33 mouse cellular contexts compared by ENCODE assay signal in genomic region chr11:69849884-69850283, GRCm38 (mm10). TPM values are rescaled to one million over a fixed set of nuclear protein-coding genes. Genes with fewer than 3 reads are reported as not detected.
A peak's percentile ranks its signal among the peaks of the same experiment; 100 is the strongest.
DNase-seq lines count a peak whose midpoint lies in the region; ATAC-seq and TF ChIP-seq lines count a peak whose summit lies in the region.
"Had no signal": no experiment of that assay in that cellular context is flagged by ENCODE, and none has a peak within 500 bp of the region (broad histone marks: within the 10 kb centered on the region; RNA-seq: fewer than 3 reads in every experiment).

No protein-coding gene starts in this region.

- H3K27me3 ChIP-seq in forebrain, embryonic 13.5 days: no peaks in the 10 kb centered on the region
- H3K27me3 ChIP-seq in forebrain, embryonic 15.5 days: no peaks in the 10 kb centered on the region
- no peaks in the 10 kb centered on the region for H3K27me3 ChIP-seq in thymus, adult 2 months (ENCODE audit: control insufficient read depth, insufficient read depth, low read length)
- no peaks in the 10 kb centered on the region for H3K27me3 ChIP-seq in liver, embryonic 15.5 days
- H3K27me3 ChIP-seq: CH12.LX; embryonic facial prominence, embryonic 13.5 days; forebrain, embryonic 12.5 days; heart, embryonic 15.5 days; hindbrain, embryonic 13.5 days; kidney, embryonic 15.5 days; limb, embryonic 15.5 days; lung, embryonic 15.5 days; Patski had no signal

- no peak overlapping the region for H3K9ac ChIP-seq in forebrain, embryonic 13.5 days
- H3K9ac ChIP-seq in forebrain, embryonic 15.5 days (replicated peaks): no peak overlapping the region
- no peak overlapping the region for H3K9ac ChIP-seq in liver, embryonic 15.5 days
- H3K9ac ChIP-seq: embryonic facial prominence, embryonic 13.5 days; forebrain, embryonic 12.5 days; heart, embryonic 15.5 days; hindbrain, embryonic 13.5 days; kidney, embryonic 15.5 days; limb, embryonic 15.5 days; lung, embryonic 15.5 days had no signal

- no peak for DNase-seq in thymus, adult 2 months
- DNase-seq in thymus, postnatal 14 days: no peak
- no peak for DNase-seq in kidney, postnatal 4 days
- no peak for DNase-seq in left cerebral cortex, adult 18-20 months (ENCODE audit: low spot score in 2 of 2)
- DNase-seq: B cell, adult 2 months; cerebellum, postnatal 36 days; embryo, embryonic 11 days; gastrocnemius, postnatal 14 days; heart, postnatal 36 days; kidney, adult 11 months; right cerebral cortex, adult 18-20 months had no signal

- 93% methylated on average over 15 of the region's 15 CpGs for whole genome bisulfite sequencing in forebrain, embryonic 13.5 days
- 94% methylated on average over 15 of the region's 15 CpGs for WGBS in forebrain, embryonic 15.5 days
- WGBS in thymus, adult 2 months: 90% methylated on average over 15 of the region's 15 CpGs
- WGBS in liver, embryonic 15.5 days (ENCODE audit: insufficient replicate concordance): 80% methylated on average over 15 of the region's 15 CpGs

- H3K27ac ChIP-seq in forebrain, embryonic 13.5 days: peak overlapping the region; percentile 14; the same call in 1 of the 2 replicates
- no peak overlapping the region for H3K27ac ChIP-seq in forebrain, embryonic 15.5 days (replicated peaks)
- peak overlapping the region; percentile 67 for H3K27ac ChIP-seq in thymus, adult 2 months (ENCODE audit: control insufficient read depth, insufficient read depth, low read length)
- H3K27ac ChIP-seq in liver, embryonic 15.5 days (replicated peaks): peak overlapping the region; percentile 97
- H3K27ac ChIP-seq: forebrain, embryonic 12.5 days; hindbrain, embryonic 13.5 days; left cerebral cortex, adult 2 months; limb, embryonic 15.5 days; midbrain, embryonic 10.5 days; stomach, postnatal 0 days had no signal

- no peaks in the 10 kb centered on the region for H3K9me3 ChIP-seq in forebrain, embryonic 13.5 days (replicated peaks)
- no peaks in the 10 kb centered on the region for H3K9me3 ChIP-seq in forebrain, embryonic 15.5 days
- H3K9me3 ChIP-seq in liver, embryonic 15.5 days (replicated peaks): no peaks in the 10 kb centered on the region
- H3K9me3 ChIP-seq: embryonic facial prominence, embryonic 13.5 days; forebrain, embryonic 12.5 days; G1E; heart, embryonic 15.5 days; hindbrain, embryonic 13.5 days; kidney, embryonic 15.5 days; limb, embryonic 15.5 days; lung, embryonic 15.5 days; midbrain, embryonic 10.5 days had no signal

- H3K4me3 ChIP-seq in forebrain, embryonic 13.5 days: no peak overlapping the region
- no peak overlapping the region for H3K4me3 ChIP-seq in forebrain, embryonic 15.5 days
- no peak overlapping the region for H3K4me3 ChIP-seq in thymus, adult 2 months (ENCODE audit: control insufficient read depth, insufficient read depth, low read length)
- no peak overlapping the region for H3K4me3 ChIP-seq in liver, embryonic 15.5 days (replicated peaks)
- H3K4me3 ChIP-seq: embryonic facial prominence, embryonic 13.5 days; erythroblast, embryonic 14.5 days; forebrain, embryonic 12.5 days; heart, embryonic 15.5 days; hindbrain, embryonic 13.5 days; kidney, embryonic 15.5 days; left cerebral cortex, adult 2 months; limb, embryonic 15.5 days; lung, embryonic 15.5 days; midbrain, embryonic 10.5 days had no signal

- ATAC-seq in forebrain, embryonic 13.5 days: no peak
- no peak for ATAC-seq in forebrain, embryonic 15.5 days (replicated peaks)
- no peak for ATAC-seq in liver, embryonic 15.5 days (ENCODE audit: insufficient read depth)
- ATAC-seq: Patski had no signal

- no peak for TF ChIP-seq POLR2A in thymus, adult 2 months (IDR thresholded peaks at IDR 0.05; ENCODE audit: control insufficient read depth, extremely low read depth, insufficient read depth, low read length, poor library complexity)

- TF ChIP-seq CTCF in thymus, adult 2 months (IDR thresholded peaks at IDR 0.05; ENCODE audit: borderline replicate concordance, control insufficient read depth, extremely low read depth, insufficient read depth, low read length, poor library complexity): no peak

- peaks cover 43% of the 10 kb centered on the region for H3K36me3 ChIP-seq in forebrain, embryonic 13.5 days (ENCODE audit: poor library complexity, severe bottlenecking)
- H3K36me3 ChIP-seq in forebrain, embryonic 15.5 days: peaks cover 35% of the 10 kb centered on the region
- no peaks in the 10 kb centered on the region for H3K36me3 ChIP-seq in thymus, adult 2 months (ENCODE audit: control insufficient read depth, insufficient read depth, low read length)
- H3K36me3 ChIP-seq in liver, embryonic 15.5 days (replicated peaks): peaks cover 55% of the 10 kb centered on the region

- H3K4me2 ChIP-seq in forebrain, embryonic 13.5 days: no peak overlapping the region
- no peak overlapping the region for H3K4me2 ChIP-seq in forebrain, embryonic 15.5 days (replicated peaks)
- 0 out of 2 replicates have a peak overlapping the region, but pooled peaks have one; percentile 11 for H3K4me2 ChIP-seq in liver, embryonic 15.5 days
- H3K4me2 ChIP-seq: embryonic facial prominence, embryonic 13.5 days; forebrain, embryonic 12.5 days; heart, embryonic 15.5 days; hindbrain, embryonic 13.5 days; kidney, embryonic 15.5 days; limb, embryonic 15.5 days; lung, embryonic 15.5 days had no signal

- H3K4me1 ChIP-seq in forebrain, embryonic 13.5 days: peaks cover 31% of the 10 kb centered on the region
- peaks cover 31% of the 10 kb centered on the region for H3K4me1 ChIP-seq in forebrain, embryonic 15.5 days
- H3K4me1 ChIP-seq in thymus, adult 2 months (replicated peaks; ENCODE audit: control insufficient read depth, insufficient read depth, low read length): peaks cover 54% of the 10 kb centered on the region
- H3K4me1 ChIP-seq in liver, embryonic 15.5 days (replicated peaks): peaks cover 96% of the 10 kb centered on the region

RNA-seq across cellular contexts. Expression of gene Plscr3, which starts 3.7 kb away (rescaled TPM):
- polyA plus RNA-seq in forebrain, embryonic 13.5 days (2015; fragmentation: Nextera tagmentation; extraction: Ambion mirVana): 44.1 and 45.4 TPM in 2 replicates
- polyA plus RNA-seq in forebrain, embryonic 15.5 days (2015; fragmentation: Nextera tagmentation; extraction: Ambion mirVana): 51.0 and 51.2 TPM in 2 replicates
- 132 and 142 TPM in 2 replicates for polyA plus RNA-seq in thymus, adult 2 months (2012; rRNA removed)
- 26.1 and 28.0 TPM in 2 replicates for polyA plus RNA-seq in liver, embryonic 15.5 days (2015; fragmentation: Nextera tagmentation; extraction: Ambion mirVana)
- total RNA-seq in left cerebral cortex, adult 18-20 months (2021): 10 to 100 TPM; 15.6 to 17.7 TPM

RNA-seq across cellular contexts. Expression of gene Tnk1, which starts 8.6 kb away (rescaled TPM):
- polyA plus RNA-seq in forebrain, embryonic 13.5 days (2015; fragmentation: Nextera tagmentation; extraction: Ambion mirVana): 0.09 and 0.20 TPM in 2 replicates
- polyA plus RNA-seq in forebrain, embryonic 15.5 days (2015; fragmentation: Nextera tagmentation; extraction: Ambion mirVana): 0.27 and 0.36 TPM in 2 replicates
- 2.6 and 3.1 TPM in 2 replicates for polyA plus RNA-seq in thymus, adult 2 months (2012; rRNA removed)
- 0.60 and 0.62 TPM in 2 replicates for polyA plus RNA-seq in liver, embryonic 15.5 days (2015; fragmentation: Nextera tagmentation; extraction: Ambion mirVana)
- total RNA-seq in left cerebral cortex, adult 18-20 months (2021): under 1 TPM in 1 of 2 experiments, not detected in 1; 0.14 TPM
- total RNA-seq: left cerebral cortex, postnatal 36 days; midbrain, postnatal 0 days had no signal
- polyA plus RNA-seq: Patski had no signal

RNA-seq across cellular contexts. Expression of gene Tmem256, which starts 11.6 kb away (rescaled TPM):
- polyA plus RNA-seq in forebrain, embryonic 13.5 days (2015; fragmentation: Nextera tagmentation; extraction: Ambion mirVana): 340 and 360 TPM in 2 replicates
- 333 and 335 TPM in 2 replicates for polyA plus RNA-seq in forebrain, embryonic 15.5 days (2015; fragmentation: Nextera tagmentation; extraction: Ambion mirVana)
- 160 and 224 TPM in 2 replicates for polyA plus RNA-seq in thymus, adult 2 months (2012; rRNA removed)
- polyA plus RNA-seq in liver, embryonic 15.5 days (2015; fragmentation: Nextera tagmentation; extraction: Ambion mirVana): 336 and 387 TPM in 2 replicates
- 100 to 1,000 TPM; 120 to 143 TPM for total RNA-seq in left cerebral cortex, adult 18-20 months (2021)

RNA-seq across cellular contexts. Expression of gene Nlgn2, which starts 12.3 kb away (rescaled TPM):
- 16.6 and 17.0 TPM in 2 replicates for polyA plus RNA-seq in forebrain, embryonic 13.5 days (2015; fragmentation: Nextera tagmentation; extraction: Ambion mirVana)
- 20.9 and 21.3 TPM in 2 replicates for polyA plus RNA-seq in forebrain, embryonic 15.5 days (2015; fragmentation: Nextera tagmentation; extraction: Ambion mirVana)
- polyA plus RNA-seq in thymus, adult 2 months (2012; rRNA removed): 14.4 and 15.3 TPM in 2 replicates
- 0.54 and 0.64 TPM in 2 replicates for polyA plus RNA-seq in liver, embryonic 15.5 days (2015; fragmentation: Nextera tagmentation; extraction: Ambion mirVana)
- 100 to 1,000 TPM; 215 to 224 TPM for total RNA-seq in left cerebral cortex, adult 18-20 months (2021)

RNA-seq across cellular contexts. Expression of gene Spem1, which starts 27.9 kb away (rescaled TPM):
- polyA plus RNA-seq in forebrain, embryonic 13.5 days (2015; fragmentation: Nextera tagmentation; extraction: Ambion mirVana): 0.37 and 0.52 TPM in 2 replicates
- 0.33 and 0.36 TPM in 2 replicates for polyA plus RNA-seq in forebrain, embryonic 15.5 days (2015; fragmentation: Nextera tagmentation; extraction: Ambion mirVana)
- 0.20 and 0.61 TPM in 2 replicates for polyA plus RNA-seq in thymus, adult 2 months (2012; rRNA removed)
- not detected in 2 replicates for polyA plus RNA-seq in liver, embryonic 15.5 days (2015; fragmentation: Nextera tagmentation; extraction: Ambion mirVana)
- total RNA-seq in left cerebral cortex, adult 18-20 months (2021): not detected
- total RNA-seq: adrenal gland, adult 18-20 months; CH12.LX; gastrocnemius, postnatal 14 days; heart, postnatal 36 days had no signal
- polyA plus RNA-seq: embryonic facial prominence, embryonic 13.5 days; erythroblast, embryonic 14.5 days; G1E; heart, embryonic 15.5 days; lung, embryonic 15.5 days; small intestine, adult 2 months; stomach, postnatal 0 days; thymus, postnatal 0 days had no signal
